Mouse (Mus musculus): Measurements from ENCODE around the gene B3gnt6. TPM values are rescaled to one million over a fixed set of nuclear protein-coding genes. Genes with fewer than 3 reads are reported as not detected.
A peak's percentile ranks its signal among the peaks of the same experiment; 100 is the strongest.

Gene B3gnt6
- total and polyA plus RNA-seq, 3 experiments: 0.06 TPM; not detected in 2

DNA sequence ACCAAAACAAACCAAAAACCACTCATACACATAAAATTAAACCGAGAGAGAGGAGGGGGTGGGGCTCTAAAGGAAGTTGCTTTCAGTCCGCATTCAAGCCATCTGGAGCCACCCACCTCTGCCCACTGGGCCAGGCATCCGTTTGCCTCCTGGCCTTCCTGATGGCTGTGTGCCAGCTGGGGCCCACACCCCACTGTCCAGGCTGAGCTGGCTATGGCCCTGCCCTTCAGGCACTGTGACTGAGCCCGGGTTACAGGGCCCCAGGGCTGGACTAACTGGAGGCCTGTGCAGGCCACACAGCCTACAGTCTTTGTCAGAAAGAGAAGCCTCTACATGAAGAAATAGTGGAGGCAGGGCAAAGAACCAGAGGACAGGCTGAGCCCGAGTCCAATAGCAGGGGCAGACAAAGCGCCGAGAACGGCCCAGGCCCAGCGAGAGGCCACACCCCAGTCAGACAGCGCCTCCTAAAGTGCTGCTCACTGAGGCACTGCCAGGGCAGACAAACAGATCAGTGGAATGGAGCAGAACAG, 34.2 kb downstream of the B3gnt6 start:
- no peak for TF ChIP-seq POLR2A (IDR thresholded peaks at IDR 0.05; ENCODE audit: insufficient read depth, low read depth, low read length)
- no peak for TF ChIP-seq CTCF (IDR thresholded peaks at IDR 0.05)
- TF ChIP-seq EP300 (IDR thresholded peaks at IDR 0.05; ENCODE audit: insufficient read depth, low read depth, low read length): no peak
- intact Hi-C loops (cut with DNase I): no loop called here
- WGBS: 46% methylated on average over 10 of the region's 10 CpGs
- H3K4me1 ChIP-seq (ENCODE audit: control insufficient read depth, insufficient read depth, low read length): peaks cover 4% of the 10 kb centered on the region
- DNase-seq: peak; percentile 45 to 54
- no peaks in the 10 kb centered on the region for H3K79me2 ChIP-seq (replicated peaks; ENCODE audit: control insufficient read depth, insufficient read depth, low read length)
- no peak overlapping the region for H3K9ac ChIP-seq (ENCODE audit: low read depth, low read length)
- no peaks in the 10 kb centered on the region for H3K27me3 ChIP-seq (ENCODE audit: control insufficient read depth, insufficient read depth, low read length)
- no peak overlapping the region; the same call in 1 of the 2 replicates for H3K27ac ChIP-seq
- H3K4me3 ChIP-seq: no peak overlapping the region
- no peaks in the 10 kb centered on the region for H3K36me3 ChIP-seq (ENCODE audit: control insufficient read depth, insufficient read depth, low read length)

DNA sequence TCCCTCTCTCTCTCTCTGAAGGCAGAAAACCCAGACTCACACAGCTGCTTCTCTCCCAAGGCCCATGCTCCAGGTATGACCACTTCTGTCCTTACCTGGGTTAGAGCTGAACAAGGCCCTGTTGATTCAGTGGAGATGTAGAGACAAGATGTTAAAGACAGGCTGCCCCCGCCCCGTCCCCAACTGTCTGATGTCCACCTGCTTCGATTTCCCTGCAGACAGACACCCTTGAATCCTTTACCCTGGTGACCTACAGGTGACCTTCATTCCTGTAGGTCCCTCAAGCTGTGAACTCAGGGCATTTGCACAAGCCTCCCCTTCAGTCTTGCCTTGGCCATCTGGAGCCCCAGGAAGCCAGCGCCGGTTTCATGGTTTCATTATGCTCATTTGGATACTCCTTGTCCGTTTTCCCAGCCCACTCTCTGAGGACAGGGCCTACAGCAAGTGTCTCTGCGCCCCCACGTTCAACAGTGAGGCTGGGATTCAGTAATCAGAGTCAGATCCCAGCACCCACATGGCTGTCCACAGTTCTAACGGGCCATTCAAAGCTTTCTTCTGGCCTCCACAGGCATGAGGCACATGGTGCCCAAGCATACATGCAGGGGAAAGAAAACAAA, 34.8 kb downstream of the B3gnt6 start:
- intact Hi-C loops (cut with DNase I): no loop called here
- Histone ChIP-seq H3K27me3 (ENCODE audit: control insufficient read depth, insufficient read depth, low read length) (no peaks in the 10 kb centered on the region), H3K4me1 (ENCODE audit: control insufficient read depth, insufficient read depth, low read length) (peaks cover 6% of the 10 kb centered on the region), H3K27ac (no peak overlapping the region; the same call in 1 of the 2 replicates), H3K4me3 (no peak overlapping the region), H3K36me3 (ENCODE audit: control insufficient read depth, insufficient read depth, low read length) (no peaks in the 10 kb centered on the region), H3K79me2 (replicated peaks; ENCODE audit: control insufficient read depth, insufficient read depth, low read length) (no peaks in the 10 kb centered on the region), H3K9ac (ENCODE audit: low read depth, low read length) (no peak overlapping the region)
- 76% methylated on average over 9 of the region's 9 CpGs for WGBS
- no peak for TF ChIP-seq EP300 (IDR thresholded peaks at IDR 0.05; ENCODE audit: insufficient read depth, low read depth, low read length)
- TF ChIP-seq POLR2A (IDR thresholded peaks at IDR 0.05; ENCODE audit: insufficient read depth, low read depth, low read length): no peak
- no peak for TF ChIP-seq CTCF (IDR thresholded peaks at IDR 0.05)
- no peak for DNase-seq

DNA sequence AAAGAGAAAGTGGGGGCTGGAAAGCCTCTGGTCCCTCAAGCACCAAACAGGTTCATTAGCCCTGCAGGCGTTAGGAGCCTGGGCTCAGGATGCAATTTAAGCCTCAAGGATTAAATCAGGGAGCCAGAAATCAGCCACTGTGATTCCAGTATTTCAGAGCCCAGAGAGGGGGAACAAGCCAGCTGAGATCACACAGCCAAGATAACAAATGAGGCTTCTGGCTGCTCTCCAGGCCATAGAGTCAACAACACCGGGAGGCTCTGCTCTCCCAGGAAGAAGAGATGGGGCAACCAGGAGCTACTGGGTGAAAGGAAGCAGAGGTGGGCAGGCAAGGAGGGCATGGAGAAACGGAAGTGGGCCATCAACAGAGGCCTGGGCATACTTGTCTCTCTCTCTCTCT, 35.6 kb downstream of the B3gnt6 start:
- 53% methylated on average over 3 of the region's 3 CpGs for WGBS
- Histone ChIP-seq H3K36me3 (ENCODE audit: control insufficient read depth, insufficient read depth, low read length) (no peaks in the 10 kb centered on the region), H3K9ac (ENCODE audit: low read depth, low read length) (no peak overlapping the region), H3K27me3 (ENCODE audit: control insufficient read depth, insufficient read depth, low read length) (no peaks in the 10 kb centered on the region), H3K4me1 (ENCODE audit: control insufficient read depth, insufficient read depth, low read length) (peaks cover 6% of the 10 kb centered on the region), H3K4me3 (no peak overlapping the region), H3K79me2 (replicated peaks; ENCODE audit: control insufficient read depth, insufficient read depth, low read length) (no peaks in the 10 kb centered on the region), H3K27ac (no peak overlapping the region)
- intact Hi-C loops (cut with DNase I): no loop called here
- TF ChIP-seq EP300 (IDR thresholded peaks at IDR 0.05; ENCODE audit: insufficient read depth, low read depth, low read length) (no peak), CTCF (IDR thresholded peaks at IDR 0.05) (no peak), POLR2A (IDR thresholded peaks at IDR 0.05; ENCODE audit: insufficient read depth, low read depth, low read length) (no peak)
- no peak for DNase-seq

- no peak overlapping the region for H3K27ac ChIP-seq
- H3K79me2 ChIP-seq (replicated peaks; ENCODE audit: control insufficient read depth, insufficient read depth, low read length): no peaks in the 10 kb centered on the region
- TF ChIP-seq EP300 (IDR thresholded peaks at IDR 0.05; ENCODE audit: insufficient read depth, low read depth, low read length): no peak
- no peak for TF ChIP-seq POLR2A (IDR thresholded peaks at IDR 0.05; ENCODE audit: insufficient read depth, low read depth, low read length)
- TF ChIP-seq CTCF (IDR thresholded peaks at IDR 0.05): no peak
- 70% methylated on average over 6 of the region's 6 CpGs for WGBS
- no peaks in the 10 kb centered on the region for H3K27me3 ChIP-seq (ENCODE audit: control insufficient read depth, insufficient read depth, low read length)
- H3K9ac ChIP-seq (ENCODE audit: low read depth, low read length): no peak overlapping the region
- no peak overlapping the region for H3K4me3 ChIP-seq
- H3K36me3 ChIP-seq (ENCODE audit: control insufficient read depth, insufficient read depth, low read length): no peaks in the 10 kb centered on the region
- DNase-seq: no peak
- intact Hi-C loops (cut with DNase I): no loop called here
- H3K4me1 ChIP-seq (ENCODE audit: control insufficient read depth, insufficient read depth, low read length): peaks cover 6% of the 10 kb centered on the region
Observed at GRCm38 (mm10) chr7:98162239-98162638, 37.0 kb downstream of the B3gnt6 start.

GRCm38 (mm10) chr7:98160041-98160740, 39.1 kb downstream of the B3gnt6 start:
- Histone ChIP-seq H3K4me3 (no peak overlapping the region), H3K9ac (ENCODE audit: low read depth, low read length) (no peak overlapping the region), H3K27me3 (ENCODE audit: control insufficient read depth, insufficient read depth, low read length) (no peaks in the 10 kb centered on the region), H3K4me1 (ENCODE audit: control insufficient read depth, insufficient read depth, low read length) (peaks cover 10% of the 10 kb centered on the region), H3K27ac (no peak overlapping the region), H3K79me2 (replicated peaks; ENCODE audit: control insufficient read depth, insufficient read depth, low read length) (no peaks in the 10 kb centered on the region), H3K36me3 (ENCODE audit: control insufficient read depth, insufficient read depth, low read length) (no peaks in the 10 kb centered on the region)
- WGBS: 34% methylated on average over 8 of the region's 8 CpGs
- no peak for DNase-seq
- TF ChIP-seq EP300 (IDR thresholded peaks at IDR 0.05; ENCODE audit: insufficient read depth, low read depth, low read length) (no peak), CTCF (IDR thresholded peaks at IDR 0.05) (no peak), POLR2A (IDR thresholded peaks at IDR 0.05; ENCODE audit: insufficient read depth, low read depth, low read length) (no peak)
- intact Hi-C loops (cut with DNase I): no loop called here

DNA sequence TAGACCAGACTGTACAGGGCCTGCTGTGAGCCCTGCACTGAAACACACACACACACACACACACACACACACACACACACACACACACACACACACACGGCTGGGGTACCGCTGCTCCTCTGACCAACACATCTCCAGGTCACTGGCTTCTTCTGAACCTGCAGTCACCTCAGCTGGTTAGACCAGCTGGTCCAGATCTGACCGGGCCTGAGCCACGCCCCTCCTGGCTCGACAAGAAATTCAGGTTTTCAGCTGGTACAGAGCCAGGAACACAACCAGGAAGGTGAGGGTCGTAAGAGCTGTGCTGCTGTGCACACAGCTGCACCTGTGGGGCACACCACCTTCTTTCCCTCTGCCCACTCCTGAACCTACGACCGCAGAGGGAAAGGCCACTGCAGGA, 40.8 kb downstream of the B3gnt6 start:
- no peak for DNase-seq
- Histone ChIP-seq H3K4me3 (no peak overlapping the region), H3K79me2 (replicated peaks; ENCODE audit: control insufficient read depth, insufficient read depth, low read length) (no peaks in the 10 kb centered on the region), H3K27me3 (ENCODE audit: control insufficient read depth, insufficient read depth, low read length) (no peaks in the 10 kb centered on the region), H3K9ac (ENCODE audit: low read depth, low read length) (no peak overlapping the region), H3K4me1 (ENCODE audit: control insufficient read depth, insufficient read depth, low read length) (peaks cover 10% of the 10 kb centered on the region), H3K36me3 (ENCODE audit: control insufficient read depth, insufficient read depth, low read length) (no peaks in the 10 kb centered on the region), H3K27ac (no peak overlapping the region)
- intact Hi-C loops (cut with DNase I): loop anchor here (10.0 kb wide), 1 partner anchor 276 kb away; no protein-coding TSS in a partner anchor
- 78% methylated on average over 7 of the region's 8 CpGs for WGBS
- TF ChIP-seq EP300 (IDR thresholded peaks at IDR 0.05; ENCODE audit: insufficient read depth, low read depth, low read length): no peak
- TF ChIP-seq POLR2A (IDR thresholded peaks at IDR 0.05; ENCODE audit: insufficient read depth, low read depth, low read length): no peak
- TF ChIP-seq CTCF (IDR thresholded peaks at IDR 0.05): no peak
